Mouse (Mus musculus): ENCODE results near the gene Hoxd10.

Hoxd10 gene

GRCm38 (mm10) chr2:74691022-74691951, at the start of gene Hoxd10:
Gene Hoxd10 (plus strand): TSS chr2:74691924.
- DNase-seq: no peak

GRCm38 (mm10) chr2:74642431-74642830, 49.3 kb upstream of the Hoxd10 start:
- DNase-seq: no peak

- DNase-seq: no peak
Observed at GRCm38 (mm10) chr2:74645631-74646030, 46.1 kb upstream of the Hoxd10 start.

GRCm38 (mm10) chr2:74647082-74647864, 44.5 kb upstream of the Hoxd10 start:
- no peak for DNase-seq

GRCm38 (mm10) chr2:74652996-74653340, 38.8 kb upstream of the Hoxd10 start:
- DNase-seq: no peak

GRCm38 (mm10) chr2:74653781-74654535, 37.8 kb upstream of the Hoxd10 start:
- no peak for DNase-seq

GRCm38 (mm10) chr2:74654743-74655419, 36.8 kb upstream of the Hoxd10 start:
- no peak for DNase-seq

GRCm38 (mm10) chr2:74655420-74655781, 36.3 kb upstream of the Hoxd10 start:
- peak; percentile 32 for DNase-seq

GRCm38 (mm10) chr2:74655821-74656631, 35.7 kb upstream of the Hoxd10 start:
- DNase-seq: no peak

GRCm38 (mm10) chr2:74656632-74657021, 35.1 kb upstream of the Hoxd10 start:
- DNase-seq: no peak

GRCm38 (mm10) chr2:74657251-74658023, 34.3 kb upstream of the Hoxd10 start:
- no peak for DNase-seq

- no peak for DNase-seq
Observed at GRCm38 (mm10) chr2:74658024-74658666, 33.6 kb upstream of the Hoxd10 start.

- no peak for DNase-seq
Observed at GRCm38 (mm10) chr2:74658667-74659371, 32.9 kb upstream of the Hoxd10 start.

GRCm38 (mm10) chr2:74659507-74660005, 32.2 kb upstream of the Hoxd10 start, which contains the start of gene Evx2:
Gene Evx2 (minus strand): TSS chr2:74659557.
- no peak for DNase-seq

- DNase-seq: no peak
Observed at GRCm38 (mm10) chr2:74660421-74661375, 31.0 kb upstream of the Hoxd10 start.

- peak; percentile 53 for DNase-seq
Observed at GRCm38 (mm10) chr2:74661685-74662084, 30.0 kb upstream of the Hoxd10 start.

GRCm38 (mm10) chr2:74663291-74663925, 28.3 kb upstream of the Hoxd10 start:
- peak; percentile 71 for DNase-seq

GRCm38 (mm10) chr2:74666411-74666810, 25.3 kb upstream of the Hoxd10 start:
- DNase-seq: no peak
